ENCODE assay signal across 15 mouse cellular contexts in genomic region chr1:58885646-58886045, GRCm38 (mm10).
A peak's percentile ranks its signal among the peaks of the same experiment; 100 is the strongest.
DNase-seq lines count a peak whose midpoint lies in the region.
"Had no signal": no experiment of that assay in that cellular context is flagged by ENCODE, and none has a peak within 500 bp of the region (broad histone marks: within the 10 kb centered on the region; RNA-seq: fewer than 3 reads in every experiment).

No protein-coding gene starts in this region.

- DNase-seq in heart, adult 11 months = peak; percentile 43
- DNase-seq in heart, adult 9 months (ENCODE audit: low spot score in 2 of 2) = no peak
- peak; percentile 15 for DNase-seq in testis, postnatal 10 days (ENCODE audit: low spot score)
- no peak for DNase-seq in testis, postnatal 14 days (ENCODE audit: low spot score)
- DNase-seq in ZHBTc4 (ENCODE audit: low read depth, low spot score) = peak; percentile 50
- DNase-seq in adrenal gland, adult 8-10 months = no peak
- DNase-seq: adrenal gland, adult 2 months; adrenal gland, postnatal 14 days; adrenal gland, postnatal 36 days; B cell, adult 2 months; cerebellum, adult 11-12 months; cerebellum, adult 2 months; cerebellum, adult 9-10 months; cerebellum, postnatal 10 days; cerebellum, postnatal 25 days had no signal

Comparison
In these comparisons a context has a peak if more than half of its experiments do, and no peak if none do; other contexts are left out.
1. DNase-seq: peak in heart, adult 11 months (single experiment), testis, postnatal 10 days (single experiment) and ZHBTc4 (single experiment); none in heart, adult 9 months (0 of 2), testis, postnatal 14 days (single experiment) and adrenal gland, adult 8-10 months (single experiment).